Mouse (Mus musculus) hindbrain, embryonic 10.5 days (tissue): ENCODE results near the gene Lgals4. TPM values are rescaled to one million over a fixed set of nuclear protein-coding genes. Genes with fewer than 3 reads are reported as not detected.
"Not testable (repeated sequence)": the region's sequence is repeated elsewhere in the genome, so short reads cannot be mapped to it uniquely, and the experiment has no call there.

ENCODE experiments used
- DNase-seq: peaks from one replicate; pipeline ENCODE4 v3.0.0-alpha.2; 2017; ENCODE audit warnings: low spot score
- H3K27ac ChIP-seq: fragments of 300-500 bp; sonication (generic); 2 replicates; pipeline ENCODE4 v1.5.1; 2016; ENCODE audit warnings: mild to moderate bottlenecking, moderate library complexity
- H3K27me3 ChIP-seq: fragments of 300-500 bp; sonication (generic); 2 replicates; pipeline ENCODE4 v1.6.1; 2016; ENCODE audit warnings: mild to moderate bottlenecking; ENCODE audit not compliant: poor library complexity, insufficient read depth, severe bottlenecking
- H3K36me3 ChIP-seq: fragments of 300-500 bp; sonication (generic); 2 replicates; pipeline ENCODE4 v1.6.1; 2016; ENCODE audit warnings: mild to moderate bottlenecking, moderate library complexity
- H3K4me1 ChIP-seq: fragments of 300-500 bp; sonication (generic); replicated peaks from 2 replicates; pipeline ENCODE4 v1.6.1; 2016; ENCODE audit warnings: mild to moderate bottlenecking
- H3K4me3 ChIP-seq: fragments of 300-500 bp; sonication (generic); 2 replicates; pipeline ENCODE4 v1.5.1; 2016; ENCODE audit warnings: mild to moderate bottlenecking, moderate library complexity
- H3K9me3 ChIP-seq: fragments of 300-500 bp; sonication (generic); 2 replicates; pipeline ENCODE4 v1.6.1; 2016; ENCODE audit warnings: mild to moderate bottlenecking, moderate library complexity
- WGBS: fragments of 180-500 bp; shearing (Covaris S2); methylation state at CpG from one replicate; pipeline ENCODE4 v1.1.7; 2016; 5-methylcytosine and 5-hydroxymethylcytosine counted together
- polyA plus RNA-seq: library from polyadenylated mRNA; unstranded; fragments of >200 nt; fragmentation: Nextera tagmentation; extraction: Ambion mirVana; gene quantifications from 2 replicates; pipeline ENCODE4 v1.2.1, GENCODE M21; 2016

Gene Lgals4
- polyA plus RNA-seq, 1 experiment from 2014 or later = 3.9 TPM

GRCm38 (mm10) chr7:28865481-28866300 is 32.0 kb downstream of the Lgals4 start:
- Histone ChIP-seq H3K9me3 (peaks cover 4% of the 10 kb centered on the region), H3K36me3 (no peaks in the 10 kb centered on the region), H3K4me1 (peaks cover 26% of the 10 kb centered on the region), H3K27me3 (peaks cover 5% of the 10 kb centered on the region; the same call in 1 of the 2 replicates), H3K27ac (peak overlapping the region; percentile 73), H3K4me3 (peak overlapping the region; percentile 35)
- peak; percentile 70 for DNase-seq
- WGBS = 49% methylated on average over 33 of the region's 33 CpGs

GRCm38 (mm10) chr7:28866769-28867507 is 33.3 kb downstream of the Lgals4 start:
- no peak for DNase-seq

GRCm38 (mm10) chr7:28867508-28868340 is 34.1 kb downstream of the Lgals4 start:
- peak; percentile 75 for DNase-seq
- H3K27me3 ChIP-seq, H3K27ac ChIP-seq, H3K36me3 ChIP-seq, H3K9me3 ChIP-seq: not testable (repeated sequence)
- Histone ChIP-seq H3K4me1 (peaks cover 26% of the 10 kb centered on the region), H3K4me3 (peak overlapping the region; percentile 24)
- WGBS = 30% methylated on average over 23 of the region's 23 CpGs

More at GRCm38 (mm10) chr7:28866769-28867507, 33.3 kb downstream of the Lgals4 start:
- H3K36me3 ChIP-seq = no peaks in the 10 kb centered on the region
- no peak overlapping the region for H3K27ac ChIP-seq
- peaks cover 26% of the 10 kb centered on the region for H3K4me1 ChIP-seq
- H3K9me3 ChIP-seq = no peaks in the 10 kb centered on the region
- WGBS = 92% methylated on average over 28 of the region's 28 CpGs
- H3K4me3 ChIP-seq = peak overlapping the region; percentile 24; the same call in 1 of the 2 replicates
- H3K27me3 ChIP-seq = peaks cover 5% of the 10 kb centered on the region; the same call in 1 of the 2 replicates

GRCm38 (mm10) chr7:28870901-28871664 is 37.4 kb downstream of the Lgals4 start:
- Histone ChIP-seq H3K4me3 (no peak overlapping the region), H3K9me3 (no peaks in the 10 kb centered on the region), H3K36me3 (no peaks in the 10 kb centered on the region), H3K27me3 (no peaks in the 10 kb centered on the region), H3K27ac (no peak overlapping the region; the same call in 1 of the 2 replicates), H3K4me1 (peaks cover 4% of the 10 kb centered on the region)
- no peak for DNase-seq
- 89% methylated on average over 24 of the region's 24 CpGs for WGBS

- H3K36me3 ChIP-seq = no peaks in the 10 kb centered on the region
- no peaks in the 10 kb centered on the region for H3K9me3 ChIP-seq
- DNase-seq = no peak
- H3K27ac ChIP-seq = no peak overlapping the region
- 0 out of 2 replicates have a peak, but pooled peaks cover 3% of the 10 kb centered on the region for H3K4me1 ChIP-seq
- no peaks in the 10 kb centered on the region for H3K27me3 ChIP-seq
- 84% methylated on average over 2 of the region's 2 CpGs for WGBS
- no peak overlapping the region for H3K4me3 ChIP-seq
These were observed 40.9 kb downstream of the Lgals4 start for GRCm38 (mm10) chr7:28874565-28874964.

- no peak overlapping the region for H3K27ac ChIP-seq
- WGBS = 82% methylated on average over 4 of the region's 4 CpGs
- H3K27me3 ChIP-seq = no peaks in the 10 kb centered on the region
- H3K4me1 ChIP-seq = peaks cover 12% of the 10 kb centered on the region
- H3K36me3 ChIP-seq = no peaks in the 10 kb centered on the region
- H3K9me3 ChIP-seq = no peaks in the 10 kb centered on the region
- DNase-seq = no peak
- no peak overlapping the region for H3K4me3 ChIP-seq
These were observed 42.4 kb downstream of the Lgals4 start for GRCm38 (mm10) chr7:28876099-28876498.

- Histone ChIP-seq H3K4me3 (no peak overlapping the region), H3K4me1 (peaks cover 23% of the 10 kb centered on the region), H3K36me3 (no peaks in the 10 kb centered on the region), H3K27me3 (no peaks in the 10 kb centered on the region), H3K9me3 (no peaks in the 10 kb centered on the region), H3K27ac (no peak overlapping the region)
- DNase-seq = no peak
- 88% methylated on average over 7 of the region's 7 CpGs for WGBS
These were observed 43.5 kb downstream of the Lgals4 start for GRCm38 (mm10) chr7:28877155-28877554.

- Histone ChIP-seq H3K36me3 (no peaks in the 10 kb centered on the region), H3K9me3 (no peaks in the 10 kb centered on the region), H3K27me3 (no peaks in the 10 kb centered on the region), H3K27ac (no peak overlapping the region), H3K4me3 (no peak overlapping the region), H3K4me1 (peaks cover 29% of the 10 kb centered on the region)
- DNase-seq = no peak
- WGBS = 78% methylated on average over 4 of the region's 4 CpGs
These were observed 44.2 kb downstream of the Lgals4 start for GRCm38 (mm10) chr7:28877856-28878255.

GRCm38 (mm10) chr7:28879606-28880005 is 46.0 kb downstream of the Lgals4 start:
- Histone ChIP-seq H3K27me3 (no peaks in the 10 kb centered on the region), H3K4me3 (no peak overlapping the region), H3K27ac (no peak overlapping the region), H3K4me1 (peaks cover 32% of the 10 kb centered on the region), H3K9me3 (no peaks in the 10 kb centered on the region), H3K36me3 (no peaks in the 10 kb centered on the region)
- DNase-seq = no peak
- 71% methylated on average over 7 of the region's 7 CpGs for WGBS

- Histone ChIP-seq H3K27ac (no peak overlapping the region), H3K27me3 (peaks cover 1% of the 10 kb centered on the region; the same call in 1 of the 2 replicates), H3K4me1 (peaks cover 32% of the 10 kb centered on the region), H3K9me3 (no peaks in the 10 kb centered on the region), H3K4me3 (no peak overlapping the region), H3K36me3 (no peaks in the 10 kb centered on the region)
- DNase-seq = peak; percentile 25
- 68% methylated on average over 10 of the region's 10 CpGs for WGBS
These were observed 46.9 kb downstream of the Lgals4 start for GRCm38 (mm10) chr7:28880554-28880953.

GRCm38 (mm10) chr7:28881199-28881598 is 47.5 kb downstream of the Lgals4 start, which contains the start of gene Capn12:
TSS of gene Capn12 (plus strand) at chr7:28881422.
- 40% methylated on average over 13 of the region's 13 CpGs for WGBS
- H3K27me3 ChIP-seq = peaks cover 8% of the 10 kb centered on the region
- H3K4me3 ChIP-seq = no peak within 1 kb of the TSS; the same call in 1 of the 2 replicates
- H3K27ac ChIP-seq = peak within 1 kb of the TSS; percentile 59
- no peaks in the 10 kb centered on the region for H3K36me3 ChIP-seq
- H3K9me3 ChIP-seq = no peaks in the 10 kb centered on the region
- peaks cover 29% of the 10 kb centered on the region for H3K4me1 ChIP-seq
- no peak for DNase-seq

- peaks cover 26% of the 10 kb centered on the region for H3K27me3 ChIP-seq
These were observed 49.4 kb downstream of the Lgals4 start for GRCm38 (mm10) chr7:28883039-28883438.

More at GRCm38 (mm10) chr7:28883039-28883438, 49.4 kb downstream of the Lgals4 start:
- no peak overlapping the region for H3K4me3 ChIP-seq
- H3K9me3 ChIP-seq = no peaks in the 10 kb centered on the region
- WGBS = 79% methylated on average over 11 of the region's 11 CpGs
- DNase-seq = no peak
- H3K36me3 ChIP-seq = no peaks in the 10 kb centered on the region
- peaks cover 29% of the 10 kb centered on the region for H3K4me1 ChIP-seq
- no peak overlapping the region for H3K27ac ChIP-seq
